33 mouse cellular contexts compared by ENCODE assay signal in the genomic region with DNA sequence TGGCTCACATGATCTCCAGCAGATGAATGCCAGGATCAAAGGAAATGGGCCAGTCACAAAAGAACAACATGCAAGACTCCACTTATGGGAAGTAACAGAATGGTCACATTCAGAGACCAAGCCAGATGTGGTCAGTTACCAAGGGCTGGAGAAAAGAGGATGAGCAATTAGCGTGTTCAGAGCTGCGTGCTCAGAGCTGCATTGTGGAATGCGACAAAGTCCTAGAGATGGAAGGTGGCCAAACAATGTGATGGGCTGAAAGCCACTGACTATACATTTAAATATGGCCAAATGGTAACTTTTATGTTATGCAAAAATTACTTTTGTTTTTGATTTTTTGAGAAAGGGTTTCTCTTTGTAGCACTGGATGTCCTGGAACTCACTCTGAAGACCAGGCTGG.
"Had no signal": no experiment of that assay in that cellular context is flagged by ENCODE, and none has a peak within 500 bp of the region (broad histone marks: within the 10 kb centered on the region; RNA-seq: fewer than 3 reads in every experiment).

No protein-coding gene starts in this region.

- H3K27ac ChIP-seq: heart, embryonic 10.5 days; heart, embryonic 13.5 days; heart, embryonic 15.5 days; hindbrain, embryonic 10.5 days; hindbrain, embryonic 12.5 days; hindbrain, embryonic 13.5 days; hindbrain, embryonic 14.5 days; hindbrain, embryonic 15.5 days; hindbrain, postnatal 0 days; intestine, embryonic 15.5 days; layer of hippocampus, adult 2 months had no signal

- H3K4me3 ChIP-seq: heart, embryonic 10.5 days; heart, embryonic 12.5 days; heart, embryonic 13.5 days; heart, embryonic 15.5 days; hindbrain, embryonic 10.5 days; hindbrain, embryonic 12.5 days; hindbrain, embryonic 13.5 days; hindbrain, embryonic 15.5 days; intestine, embryonic 15.5 days; layer of hippocampus, adult 2 months had no signal

- DNase-seq: heart, postnatal 10 days; heart, postnatal 14 days; heart, postnatal 36 days; heart, postnatal 4 days; kidney, adult 11 months; kidney, adult 18-20 months; kidney, adult 2 months; kidney, adult 8-10 months; kidney, adult 9 months; kidney, postnatal 10 days; kidney, postnatal 14 days; kidney, postnatal 25 days; kidney, postnatal 36 days; kidney, postnatal 4 days; layer of hippocampus, adult 9-11 months; layer of hippocampus, postnatal 36 days had no signal

- H3K4me1 ChIP-seq: heart, embryonic 12.5 days; heart, embryonic 13.5 days; hindbrain, embryonic 12.5 days; hindbrain, embryonic 13.5 days; hindbrain, embryonic 15.5 days had no signal

- H3K27me3 ChIP-seq: heart, embryonic 12.5 days; heart, embryonic 13.5 days; heart, embryonic 15.5 days; hindbrain, embryonic 13.5 days; hindbrain, embryonic 15.5 days; intestine, embryonic 15.5 days had no signal

- H3K36me3 ChIP-seq: heart, embryonic 10.5 days; heart, embryonic 12.5 days; heart, embryonic 13.5 days; heart, embryonic 15.5 days; hindbrain, embryonic 10.5 days; hindbrain, embryonic 12.5 days; hindbrain, embryonic 13.5 days; hindbrain, embryonic 15.5 days; intestine, embryonic 15.5 days had no signal

- H3K4me2 ChIP-seq: heart, embryonic 11.5 days; heart, embryonic 12.5 days; heart, embryonic 13.5 days; heart, embryonic 15.5 days; hindbrain, embryonic 12.5 days; hindbrain, embryonic 13.5 days; hindbrain, embryonic 14.5 days; hindbrain, embryonic 15.5 days; intestine, embryonic 15.5 days had no signal

- ATAC-seq: hindbrain, embryonic 16.5 days; hindbrain, postnatal 0 days; inflammation-experienced regulatory T-cells, adult 6 months; intestine, embryonic 15.5 days; intestine, embryonic 16.5 days; intestine, postnatal 0 days had no signal

- H3K9me3 ChIP-seq: heart, embryonic 10.5 days; heart, embryonic 12.5 days; heart, embryonic 13.5 days; heart, embryonic 15.5 days; hindbrain, embryonic 10.5 days; hindbrain, embryonic 12.5 days; hindbrain, embryonic 13.5 days; hindbrain, embryonic 15.5 days; intestine, embryonic 15.5 days had no signal

- H3K9ac ChIP-seq: heart, embryonic 12.5 days; heart, embryonic 13.5 days; heart, embryonic 15.5 days; hindbrain, embryonic 12.5 days; hindbrain, embryonic 13.5 days; hindbrain, embryonic 14.5 days; hindbrain, embryonic 15.5 days; intestine, embryonic 15.5 days had no signal
